Mouse (Mus musculus): ENCODE measurements around the gene Pnmal2. TPM values are rescaled to one million over a fixed set of nuclear protein-coding genes. Genes with fewer than 3 reads are reported as not detected.
A peak's percentile ranks its signal among the peaks of the same experiment; 100 is the strongest.

Pnmal2 gene
- total RNA-seq, 2 experiments from 2014 or later: 370 to 415 TPM

- DNase-seq (ENCODE audit: low spot score in 2 of 2): peak in 1 of 2 experiments; percentile 27
Observed at GRCm38 (mm10) chr7:16916342-16917265, 27.9 kb upstream of the Pnmal2 start.

GRCm38 (mm10) chr7:16917447-16917846 is 27.0 kb upstream of the Pnmal2 start:
- DNase-seq (ENCODE audit: low spot score in 2 of 2): no peak

GRCm38 (mm10) chr7:16918014-16918413 is 26.5 kb upstream of the Pnmal2 start:
- peak; percentile 81 to 84 for DNase-seq (ENCODE audit: low spot score in 2 of 2)

GRCm38 (mm10) chr7:16918670-16919069 is 25.8 kb upstream of the Pnmal2 start:
- no peak for DNase-seq (ENCODE audit: low spot score in 2 of 2)

GRCm38 (mm10) chr7:16919395-16920149 is 24.9 kb upstream of the Pnmal2 start:
- DNase-seq (ENCODE audit: low spot score in 2 of 2): peak in 1 of 2 experiments; percentile 40

- peak in 1 of 2 experiments; percentile 33 for DNase-seq (ENCODE audit: low spot score in 2 of 2)
Observed at GRCm38 (mm10) chr7:16920150-16920579, 24.3 kb upstream of the Pnmal2 start.

GRCm38 (mm10) chr7:16920818-16921791 is 23.4 kb upstream of the Pnmal2 start:
- DNase-seq (ENCODE audit: low spot score in 2 of 2): peak in 1 of 2 experiments; percentile 49

GRCm38 (mm10) chr7:16921881-16922335 is 22.6 kb upstream of the Pnmal2 start:
- DNase-seq (ENCODE audit: low spot score in 2 of 2): no peak

GRCm38 (mm10) chr7:16922360-16922973 is 22.0 kb upstream of the Pnmal2 start:
- peak; percentile 46 to 65 for DNase-seq (ENCODE audit: low spot score in 2 of 2)

GRCm38 (mm10) chr7:16923283-16924036 is 21.0 kb upstream of the Pnmal2 start:
- DNase-seq (ENCODE audit: low spot score in 2 of 2): peak; percentile 46 to 56

- peak; percentile 100 for DNase-seq (ENCODE audit: low spot score in 2 of 2)
Observed at GRCm38 (mm10) chr7:16924037-16924834, 20.2 kb upstream of the Pnmal2 start, which contains the start of gene Calm3. Gene Calm3, minus strand, starts transcription at chr7:16924114.

- no peak for DNase-seq (ENCODE audit: low spot score in 2 of 2)
Observed at GRCm38 (mm10) chr7:16928341-16928740, 16.1 kb upstream of the Pnmal2 start.

GRCm38 (mm10) chr7:16930850-16931249 is 13.6 kb upstream of the Pnmal2 start:
- DNase-seq (ENCODE audit: low spot score in 2 of 2): peak in 1 of 2 experiments; percentile 94

- peak in 1 of 2 experiments; percentile 97 for DNase-seq (ENCODE audit: low spot score in 2 of 2)
Observed at GRCm38 (mm10) chr7:16931968-16932627, 12.4 kb upstream of the Pnmal2 start.

- DNase-seq (ENCODE audit: low spot score in 2 of 2): peak in 1 of 2 experiments; percentile 87
Observed at GRCm38 (mm10) chr7:16932704-16933577, 11.5 kb upstream of the Pnmal2 start.

- DNase-seq (ENCODE audit: low spot score in 2 of 2): no peak
Observed at GRCm38 (mm10) chr7:16937312-16937711, 7.2 kb upstream of the Pnmal2 start.
